Mouse (Mus musculus) CD4-positive naive resting alpha-beta T cell, adult 57 days (primary cell): ENCODE data around the gene Nek10. TPM values are rescaled to one million over a fixed set of nuclear protein-coding genes. Genes with fewer than 3 reads are reported as not detected.

ENCODE experiments used
- total RNA-seq: library from RNA; stranded (reverse); gene quantifications from one replicate; pipeline ENCODE4 v1.2.4, GENCODE M21; 2023

Gene Nek10
- total RNA-seq: 0.12 TPM

DNA sequence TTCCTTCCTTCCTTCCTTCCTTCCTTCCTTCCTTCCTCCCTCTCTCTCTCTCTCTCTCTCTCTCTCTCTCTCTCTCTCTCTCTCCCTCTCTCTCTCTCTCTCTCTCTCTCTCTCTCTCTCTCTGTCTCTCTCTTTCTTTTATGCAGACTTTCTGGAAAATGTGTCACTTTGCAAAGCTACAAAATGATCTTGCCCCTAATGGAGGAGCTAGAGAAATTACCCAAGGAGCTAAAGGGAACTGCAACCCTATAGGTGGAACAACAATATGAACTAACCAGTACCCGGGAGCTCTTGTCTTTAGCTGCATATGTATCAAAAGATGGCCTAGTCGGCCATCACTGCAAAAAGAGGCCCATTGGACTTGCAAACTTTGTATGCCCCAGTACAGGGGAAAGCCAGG is at the start of gene Nek10:
Nek10 (plus strand) TSS at position 301 of the 400 bp plus-strand sequence.

Other genes with a start within 250 kb of the Nek10 start
- 52.0 TPM for gene Slc4a7, start 101.1 kb upstream of the Nek10 start, total RNA-seq